14 mouse cellular contexts compared by ENCODE assay signal in the genomic region with DNA sequence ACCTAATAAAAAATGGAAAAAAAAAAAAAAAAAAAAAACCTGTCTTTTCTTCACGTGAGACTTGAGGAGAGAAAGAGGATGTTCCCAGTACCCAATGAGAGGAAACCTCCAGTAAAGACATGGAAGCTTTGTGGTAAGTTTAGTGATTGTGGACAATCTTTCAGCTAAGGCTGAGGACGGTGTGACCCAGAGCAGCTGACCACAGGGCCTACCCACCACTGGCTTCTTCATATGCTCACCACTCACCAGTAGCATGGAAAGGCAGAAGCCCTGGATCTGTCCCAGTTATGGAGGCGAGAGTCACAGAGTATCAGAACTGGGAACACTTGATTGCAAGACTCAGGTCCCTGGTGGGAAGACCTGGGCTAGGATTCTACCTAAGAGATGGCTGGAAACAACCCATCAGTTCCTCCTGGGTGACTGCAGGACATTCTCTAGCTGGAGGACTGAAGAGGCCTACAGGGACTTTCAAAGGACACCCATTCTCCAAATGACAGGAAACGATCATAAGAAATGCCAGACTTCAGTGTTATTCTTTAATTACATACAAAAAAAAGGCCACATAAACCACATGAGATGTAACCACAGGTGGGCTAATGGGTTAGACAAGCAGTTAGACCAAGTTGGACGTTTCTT.
"Had no signal": no experiment of that assay in that cellular context is flagged by ENCODE, and none has a peak within 500 bp of the region (broad histone marks: within the 10 kb centered on the region; RNA-seq: fewer than 3 reads in every experiment).

No protein-coding gene starts in this region.

- DNase-seq: kidney, postnatal 25 days; layer of hippocampus, postnatal 36 days; liver, embryonic 13.5 days; lung, adult 2 months; lung, postnatal 14 days; lung, postnatal 4 days; right cerebral cortex, adult 18-20 months; right cerebral cortex, postnatal 14 days; right cerebral cortex, postnatal 4 days; thymus, adult 2 months; thymus, postnatal 14 days; thymus, postnatal 4 days had no signal

- ATAC-seq: midbrain, embryonic 13.5 days; midbrain, embryonic 16.5 days had no signal
